In genomic region chr11:100959826-100960225, GRCm38 (mm10) we compare ENCODE assay signal across 8 mouse cellular contexts. TPM values are rescaled to one million over a fixed set of nuclear protein-coding genes. Genes with fewer than 3 reads are reported as not detected.
DNase-seq lines count a peak whose midpoint lies in the region; ATAC-seq and TF ChIP-seq lines count a peak whose summit lies in the region.

No protein-coding gene starts in this region.

- no peak for TF ChIP-seq POLR2A in small intestine, adult 2 months (IDR thresholded peaks at IDR 0.05; ENCODE audit: low read depth, low read length)

- peaks cover 15% of the 10 kb centered on the region for H3K27me3 ChIP-seq in intestine, embryonic 15.5 days (replicated peaks)
- peaks cover 11% of the 10 kb centered on the region for H3K27me3 ChIP-seq in small intestine, adult 2 months (ENCODE audit: control insufficient read depth, insufficient read depth, low read length)

- intact Hi-C loops in gastrocnemius, adult 2 months (cut with DNase I), result loop anchor here (5.0 kb wide), 1 partner anchor 238 kb away; no protein-coding TSS in a partner anchor
- intact Hi-C loops in left cerebral cortex, adult 2 months (cut with DNase I), result loop anchor here (1.0 to 5.0 kb wide), 4 partner anchors 67 to 389 kb away; no protein-coding TSS in a partner anchor

- 0 out of 2 replicates have a peak, but pooled peaks cover 7% of the 10 kb centered on the region for H3K36me3 ChIP-seq in intestine, embryonic 15.5 days
- H3K36me3 ChIP-seq in small intestine, adult 2 months (ENCODE audit: control insufficient read depth, insufficient read depth, low read length), result no peaks in the 10 kb centered on the region; the same call in 1 of the 2 replicates

- 28% methylated on average over 3 of the region's 3 CpGs for WGBS in intestine, embryonic 15.5 days
- 32% methylated on average over 3 of the region's 3 CpGs for WGBS in small intestine, adult 2 months

- DNase-seq in gastrocnemius, adult 2 months, result no peak
- DNase-seq in gastrocnemius, postnatal 25 days, result no peak
- DNase-seq in left cerebral cortex, adult 2 months (ENCODE audit: extremely low spot score in 1 of 2, low spot score in 2 of 2), result no peak
- DNase-seq in left cerebral cortex, adult 11 months (ENCODE audit: low spot score), result no peak
- DNase-seq in ovary, postnatal 10 days (ENCODE audit: low spot score), result no peak
- DNase-seq in right cerebral cortex, adult 18-20 months, result no peak

- peak overlapping the region; percentile 43 for H3K4me2 ChIP-seq in intestine, embryonic 15.5 days (replicated peaks)

- TF ChIP-seq CTCF in gastrocnemius, adult 2 months (IDR thresholded peaks at IDR 0.05), result no peak
- TF ChIP-seq CTCF in left cerebral cortex, adult 2 months (IDR thresholded peaks at IDR 0.05), result no peak
- no peak for TF ChIP-seq CTCF in small intestine, adult 2 months (IDR thresholded peaks at IDR 0.05; ENCODE audit: extremely low read depth, insufficient read length, insufficient replicate concordance, low read depth, low read length)

- peaks cover 47% of the 10 kb centered on the region for H3K4me1 ChIP-seq in intestine, embryonic 15.5 days (replicated peaks)
- H3K4me1 ChIP-seq in small intestine, adult 2 months (ENCODE audit: control insufficient read depth, insufficient read depth, insufficient read length, low read length), result peaks cover 9% of the 10 kb centered on the region

- ATAC-seq in intestine, embryonic 15.5 days, result no peak

- H3K9ac ChIP-seq in intestine, embryonic 15.5 days, result no peak overlapping the region

- no peaks in the 10 kb centered on the region for H3K9me3 ChIP-seq in intestine, embryonic 15.5 days

- peak overlapping the region; percentile 63 for H3K4me3 ChIP-seq in gastrocnemius, adult 2 months
- no peak overlapping the region for H3K4me3 ChIP-seq in left cerebral cortex, adult 2 months
- no peak overlapping the region for H3K4me3 ChIP-seq in intestine, embryonic 15.5 days (replicated peaks)
- no peak overlapping the region for H3K4me3 ChIP-seq in small intestine, adult 2 months (ENCODE audit: low read depth, low read length)

- peak overlapping the region; percentile 99 for H3K27ac ChIP-seq in gastrocnemius, adult 2 months
- H3K27ac ChIP-seq in left cerebral cortex, adult 2 months, result peak overlapping the region; percentile 12; the same call in 1 of the 2 replicates
- H3K27ac ChIP-seq in intestine, embryonic 15.5 days, result peak overlapping the region; percentile 67; the same call in 1 of the 2 replicates
- H3K27ac ChIP-seq in small intestine, adult 2 months (ENCODE audit: insufficient read depth, low read depth, low read length), result peak overlapping the region; percentile 60

RNA-seq across cellular contexts. Expression of gene Cavin1, which starts 10.9 kb away (rescaled TPM):
- 100 to 1,000 TPM; 133 to 149 TPM for total RNA-seq in gastrocnemius, adult 2 months (2021)
- total RNA-seq in gastrocnemius, postnatal 25 days (2021), result 100 to 1,000 TPM; 175 to 196 TPM
- 10 to 100 TPM; 19.2 to 22.2 TPM for total RNA-seq in left cerebral cortex, adult 2 months (2021)
- polyA plus RNA-seq in intestine, embryonic 15.5 days (2015; fragmentation: Nextera tagmentation; extraction: Ambion mirVana), result 223 and 237 TPM in 2 replicates
- 27.4 and 42.8 TPM in 2 replicates for polyA plus RNA-seq in small intestine, adult 2 months (2012; rRNA removed)

RNA-seq across cellular contexts. Expression of gene Stat3, which starts 20.5 kb away (rescaled TPM):
- total RNA-seq in gastrocnemius, adult 2 months (2021), result 10 to 100 TPM; 40.6 to 44.2 TPM
- total RNA-seq in gastrocnemius, postnatal 25 days (2021), result 10 to 100 TPM; 32.5 to 49.5 TPM
- 10 to 100 TPM; 35.7 to 40.9 TPM for total RNA-seq in left cerebral cortex, adult 2 months (2021)
- 45.8 and 48.9 TPM in 2 replicates for polyA plus RNA-seq in intestine, embryonic 15.5 days (2015; fragmentation: Nextera tagmentation; extraction: Ambion mirVana)
- polyA plus RNA-seq in small intestine, adult 2 months (2012; rRNA removed), result 55.2 and 106 TPM in 2 replicates

RNA-seq across cellular contexts. Expression of gene Atp6v0a1, which starts 49.4 kb away (rescaled TPM):
- total RNA-seq in gastrocnemius, adult 2 months (2021), result 10 to 100 TPM; 59.6 to 65.2 TPM
- 10 to 100 TPM; 56.9 to 60.0 TPM for total RNA-seq in gastrocnemius, postnatal 25 days (2021)
- 100 to 1,000 TPM; 442 to 461 TPM for total RNA-seq in left cerebral cortex, adult 2 months (2021)
- polyA plus RNA-seq in intestine, embryonic 15.5 days (2015; fragmentation: Nextera tagmentation; extraction: Ambion mirVana), result 35.4 and 36.2 TPM in 2 replicates
- polyA plus RNA-seq in small intestine, adult 2 months (2012; rRNA removed), result 43.5 and 69.5 TPM in 2 replicates

Comparison
In these comparisons a context has a peak if more than half of its experiments do, and no peak if none do; other contexts are left out.
1. H3K27ac ChIP-seq: peak in every context shown above with its lines; median percentile 99 in gastrocnemius, adult 2 months; 67 in intestine, embryonic 15.5 days; 60 in small intestine, adult 2 months; 12 in left cerebral cortex, adult 2 months.
2. RNA of gene Cavin1, which starts 10.9 kb away (total RNA-seq): 175 to 196 TPM in gastrocnemius, postnatal 25 days and 133 to 149 TPM in gastrocnemius, adult 2 months; 19.2 to 22.2 TPM in left cerebral cortex, adult 2 months; every median in the first group is over 4 times any median in the second.
3. RNA of gene Atp6v0a1, which starts 49.4 kb away (total RNA-seq): 442 to 461 TPM in left cerebral cortex, adult 2 months; 59.6 to 65.2 TPM in gastrocnemius, adult 2 months and 56.9 to 60.0 TPM in gastrocnemius, postnatal 25 days; every median in the first group is over 4 times any median in the second.